Mouse (Mus musculus) common myeloid progenitor, adult 5-6 weeks (primary cell): ENCODE results near the gene F7. TPM values are rescaled to one million over a fixed set of nuclear protein-coding genes. Genes with fewer than 3 reads are reported as not detected.

Experiments used
- ATAC-seq: replicated peaks from 2 replicates; pipeline ENCODE4 v1.8.0; 2016; ENCODE audit warnings: low read depth, mild to moderate bottlenecking, moderate TSS enrichment, inconsistent platforms; ENCODE audit not compliant: poor library complexity, severe bottlenecking
- total RNA-seq: library from RNA; stranded (forward); fragments of 200-1000, 187-1606 nt; gene quantifications from 2 replicates; pipeline ENCODE4 v1.2.3, GENCODE M21; 2017

The F7 gene
- total RNA-seq, result not detected in 2 replicates

DNA sequence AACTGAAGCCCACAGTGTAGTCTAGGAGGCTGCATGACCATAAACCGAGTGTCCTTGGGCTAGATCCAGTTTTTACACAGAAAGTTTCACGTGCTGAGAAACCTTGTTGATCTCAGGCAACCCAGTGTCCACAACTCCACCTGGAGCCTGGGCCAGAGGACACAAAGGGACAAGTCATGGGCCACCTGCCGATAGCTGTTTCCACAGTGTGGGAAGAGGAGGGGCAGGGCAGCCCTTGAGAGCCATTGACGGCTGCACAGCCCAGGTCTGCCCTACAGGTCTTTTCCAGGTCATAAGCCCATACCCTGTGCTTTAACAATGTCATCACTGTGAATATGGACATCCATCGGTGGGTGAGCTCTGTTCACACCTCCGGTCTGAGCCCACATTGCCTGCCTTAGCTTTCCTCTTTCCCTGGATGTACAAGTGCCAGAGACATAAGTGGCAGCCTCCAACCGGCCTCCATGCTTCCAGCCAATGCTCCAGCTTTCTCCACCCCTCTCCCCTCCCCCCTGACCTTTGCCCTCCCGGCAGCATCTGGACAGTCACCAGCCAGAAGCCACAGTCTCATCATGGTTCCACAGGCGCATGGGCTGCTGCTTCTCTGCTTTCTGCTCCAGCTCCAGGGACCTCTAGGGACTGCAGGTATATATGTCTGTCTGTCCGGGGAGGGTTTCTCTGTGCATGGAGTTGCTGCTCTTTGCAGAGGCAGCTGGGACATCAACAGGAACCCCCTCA lies at the start of gene F7:
Gene F7, plus strand, starts transcription at position 548 of the 738 bp plus-strand sequence.
- ATAC-seq, result no peak

DNA sequence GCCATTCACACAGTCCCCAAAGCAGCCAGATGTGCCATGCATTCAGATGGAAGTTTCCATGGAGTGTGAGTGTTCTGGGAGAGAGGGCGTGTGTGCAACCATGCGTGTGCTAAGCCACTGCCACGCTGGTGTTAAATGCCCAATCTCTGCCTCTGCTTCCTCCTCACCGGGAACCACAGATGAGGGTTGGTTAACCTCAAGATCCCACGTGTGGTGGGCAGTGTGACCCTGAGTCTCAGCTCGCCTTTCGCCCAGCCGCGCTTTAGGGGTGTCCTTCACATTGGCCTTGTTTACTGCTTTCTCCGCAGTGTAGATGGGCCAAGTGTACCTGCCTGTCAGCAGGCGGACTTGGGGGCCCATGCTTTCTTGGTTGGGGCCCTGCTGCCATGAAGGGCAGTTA lies 49.5 kb upstream of the F7 start:
- ATAC-seq, result peak; percentile 42

DNA sequence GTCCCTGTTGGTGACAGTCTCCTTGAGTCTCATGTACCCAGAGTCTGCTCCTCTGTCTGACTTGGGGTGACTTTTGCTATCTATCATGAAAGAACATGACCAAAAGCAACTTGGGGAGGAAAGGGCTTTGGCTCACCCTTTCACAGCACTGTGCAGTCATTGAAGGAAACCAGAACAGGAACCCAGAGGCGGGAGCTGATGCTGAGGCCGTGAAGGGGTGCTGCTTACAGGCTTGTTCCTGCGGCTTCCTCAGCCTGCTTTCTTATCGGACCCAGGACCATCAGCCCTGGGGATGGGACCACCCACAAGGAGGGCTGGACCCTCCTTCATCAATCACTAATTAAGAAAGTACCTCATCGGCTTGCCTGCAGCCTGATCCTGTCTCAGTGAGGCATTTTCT lies 49.1 kb upstream of the F7 start:
- peak; percentile 45 for ATAC-seq

DNA sequence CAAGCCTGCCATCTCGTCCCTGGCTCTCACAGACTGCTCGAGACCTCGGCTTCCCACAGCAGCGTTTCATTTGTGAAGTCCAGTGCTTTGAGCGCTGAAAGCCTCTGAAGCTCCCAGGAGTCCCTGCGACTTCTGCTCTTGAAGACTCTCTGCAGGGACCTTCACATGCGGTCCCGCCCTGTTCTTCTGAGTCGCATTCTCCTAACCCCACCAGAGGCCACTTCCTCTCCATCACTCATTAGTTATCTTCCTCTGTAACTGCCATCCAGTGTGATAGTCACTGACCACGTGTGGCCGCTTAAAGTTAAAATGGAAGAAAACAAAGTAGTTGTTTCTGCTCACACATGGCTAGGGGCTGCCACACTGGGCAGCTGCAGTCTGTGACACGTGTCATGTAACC lies 48.5 kb upstream of the F7 start:
- peak; percentile 63 for ATAC-seq

DNA sequence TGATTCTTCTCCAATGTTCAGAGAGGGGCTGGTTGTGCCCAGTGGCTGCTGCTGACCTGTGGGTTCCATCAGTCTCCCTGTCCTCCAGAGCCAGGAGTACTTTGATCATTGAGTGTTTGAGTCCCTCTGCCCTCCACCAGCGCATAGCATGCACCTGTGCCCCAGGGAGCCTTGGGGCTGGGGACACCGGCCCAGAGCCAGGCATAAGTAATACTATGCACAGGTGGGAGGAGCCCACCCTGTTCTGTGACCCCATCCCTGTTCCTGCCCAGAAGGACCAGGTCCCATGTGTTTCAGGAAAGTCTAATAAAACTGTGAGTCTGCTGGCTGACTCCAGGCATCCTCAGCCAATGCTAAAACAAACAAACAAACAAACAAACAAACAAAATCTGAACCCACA lies 47.5 kb upstream of the F7 start:
- ATAC-seq, result no peak

DNA sequence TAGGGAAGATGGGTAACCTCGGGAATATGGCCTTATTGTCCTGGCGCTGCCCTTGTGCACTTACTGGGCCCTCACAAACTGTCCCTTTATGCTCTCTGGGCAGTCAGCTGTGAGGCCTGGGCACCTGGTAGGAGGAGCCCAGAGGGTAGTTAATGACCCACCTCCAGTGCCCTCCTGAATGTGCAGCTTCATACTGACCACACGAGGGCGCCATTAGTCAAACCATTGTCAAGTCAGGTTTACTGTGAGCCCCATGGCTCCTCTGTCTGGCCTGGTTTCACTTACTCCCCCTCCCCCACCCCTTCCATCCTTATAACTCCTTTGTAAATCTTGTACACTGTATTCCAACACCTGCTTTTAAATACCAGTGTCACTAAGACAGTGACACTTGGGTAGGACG lies 47.1 kb upstream of the F7 start:
- ATAC-seq, result peak; percentile 64

DNA sequence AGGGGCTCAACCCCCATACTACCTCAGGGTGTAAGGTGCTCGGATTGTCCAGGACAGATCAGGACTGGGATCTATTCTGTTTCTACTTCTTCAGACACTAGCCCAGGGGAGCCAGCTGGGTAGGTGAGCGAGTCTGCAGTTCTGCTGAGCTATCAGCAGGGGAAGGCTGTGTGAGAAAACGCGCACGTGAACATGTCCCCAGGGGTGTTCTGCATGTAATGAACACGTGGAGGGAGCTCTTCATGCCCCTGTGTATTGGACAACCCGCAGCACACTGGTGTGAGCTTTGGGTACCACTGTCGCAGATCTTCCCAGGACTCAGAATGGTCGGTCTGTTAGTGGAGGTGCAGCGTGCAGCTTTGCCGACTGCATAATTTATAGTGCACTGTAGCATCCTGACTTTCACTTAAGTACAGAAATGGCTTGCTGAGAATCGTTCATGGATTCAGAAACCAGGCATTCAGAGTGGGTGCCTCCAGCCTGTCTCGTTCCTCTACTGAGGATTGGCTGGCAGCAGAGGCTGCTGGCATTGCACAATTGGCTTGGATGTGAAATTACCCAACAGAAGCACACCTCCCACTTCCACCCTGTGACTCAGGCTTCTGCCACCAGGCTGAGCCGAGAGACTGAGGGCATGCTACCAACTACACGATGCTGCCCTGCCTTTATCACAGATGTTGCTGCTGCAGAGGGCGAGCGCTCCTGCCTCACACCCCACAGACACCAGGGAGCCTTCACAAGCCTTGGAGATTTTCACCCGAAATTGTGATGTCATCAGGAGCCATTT lies 42.0 kb upstream of the F7 start:
- peak; percentile 93 for ATAC-seq

DNA sequence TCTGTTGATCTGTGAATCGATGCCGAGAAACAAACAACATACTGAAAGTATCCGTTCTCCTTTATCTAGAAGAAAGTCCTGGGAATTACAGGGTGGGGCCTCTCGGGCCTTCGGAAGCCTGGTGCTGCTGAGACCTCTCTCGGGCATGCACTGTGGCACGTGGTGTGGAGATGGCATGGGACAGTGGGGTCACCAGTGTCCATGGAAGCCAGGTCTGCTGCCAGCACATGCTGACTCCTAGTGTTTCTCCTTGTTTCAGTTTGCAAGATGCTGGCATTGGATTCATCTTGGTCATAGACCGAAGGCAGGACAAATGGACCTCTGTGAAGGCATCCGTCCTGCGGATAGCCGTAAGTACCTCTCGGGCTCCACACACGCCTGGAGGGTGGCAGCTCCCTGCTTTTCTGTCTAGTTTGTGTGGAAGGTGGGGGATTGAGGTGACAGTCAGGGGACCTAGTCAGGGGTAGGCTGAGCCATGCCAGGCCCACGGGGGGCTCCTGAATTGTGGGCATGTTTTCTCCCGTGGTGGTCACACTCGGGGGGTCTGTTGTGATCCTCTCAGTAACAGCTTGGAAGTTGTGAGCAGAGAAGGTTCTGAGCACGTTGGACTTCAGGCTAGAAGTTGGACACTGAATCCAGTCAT lies 41.1 kb upstream of the F7 start:
- ATAC-seq, result no peak

DNA sequence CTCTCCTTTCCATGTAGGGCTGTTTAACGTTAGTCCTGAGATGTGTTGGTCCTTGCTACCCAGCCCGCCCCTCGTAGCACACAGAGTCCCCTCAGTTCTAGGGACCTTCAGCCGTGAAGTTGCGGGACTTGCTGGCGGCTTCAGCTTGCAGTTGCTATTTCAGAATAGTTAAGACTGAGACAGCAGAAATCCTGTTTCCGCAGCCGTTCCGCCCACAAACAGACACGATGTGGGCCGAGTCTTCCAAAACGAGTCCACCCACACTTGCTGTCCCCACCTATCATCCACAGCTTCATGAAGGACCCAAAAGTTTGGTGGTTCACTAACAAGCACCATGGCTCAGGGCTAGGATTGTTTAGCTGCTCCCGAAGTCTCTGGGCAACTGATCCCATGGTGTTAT lies 40.6 kb upstream of the F7 start:
- no peak for ATAC-seq

DNA sequence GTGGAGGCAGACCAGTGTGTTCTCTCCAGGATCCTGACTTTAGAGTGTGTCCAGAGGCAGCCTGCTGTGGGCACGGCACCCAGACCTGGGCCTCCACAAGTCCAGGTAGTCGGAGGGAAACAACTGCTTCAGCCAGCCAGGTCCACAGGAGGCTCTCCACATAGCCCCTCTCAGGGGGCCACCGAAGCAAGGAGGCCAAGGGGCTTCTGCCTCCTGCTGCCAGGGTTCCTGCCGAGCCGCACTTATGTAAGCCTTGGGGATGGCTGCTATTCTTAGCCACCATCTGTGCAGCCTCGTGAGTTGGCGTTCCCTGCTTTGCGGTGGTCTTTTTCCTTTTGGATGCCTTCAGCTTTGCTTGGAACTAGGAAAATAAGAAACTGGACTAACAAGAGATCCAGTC lies 38.3 kb upstream of the F7 start:
- ATAC-seq, result no peak

DNA sequence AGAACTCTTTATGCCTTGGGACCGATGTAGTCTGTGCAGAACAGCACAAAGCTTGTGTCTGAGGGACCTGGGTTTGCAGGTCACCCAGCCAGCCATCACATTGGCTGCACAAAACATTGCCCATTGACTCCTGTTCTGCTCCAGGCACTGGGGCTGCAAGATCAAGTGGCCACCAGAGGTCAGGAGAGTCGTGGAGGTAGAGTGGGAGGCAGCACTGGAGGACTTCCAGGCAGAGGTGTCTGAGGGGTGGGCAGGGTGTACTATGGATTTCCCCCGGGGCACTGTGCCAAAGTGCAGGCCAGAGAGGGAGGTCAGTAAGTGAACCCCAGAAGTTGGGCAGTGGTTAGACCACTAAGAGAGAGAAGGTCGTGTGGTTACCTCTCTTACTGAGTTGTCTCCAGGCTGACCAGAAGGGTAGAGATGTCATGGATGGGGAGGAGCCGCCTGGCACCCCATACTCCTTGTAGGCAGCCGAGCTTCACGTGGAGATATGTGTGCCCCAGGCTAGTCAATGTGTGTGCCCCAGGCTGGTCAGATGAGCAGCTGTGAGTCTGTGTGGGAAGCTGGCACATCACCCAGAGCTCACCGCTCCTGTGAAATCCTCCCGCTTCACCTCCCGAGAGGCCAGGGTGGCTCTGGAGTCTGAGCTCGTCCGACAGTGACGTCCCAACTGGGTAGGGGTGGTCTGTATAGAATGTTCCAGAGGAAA lies 37.0 kb upstream of the F7 start:
- ATAC-seq, result 0 out of 2 replicates have a peak, but pooled peaks have one; percentile 34

DNA sequence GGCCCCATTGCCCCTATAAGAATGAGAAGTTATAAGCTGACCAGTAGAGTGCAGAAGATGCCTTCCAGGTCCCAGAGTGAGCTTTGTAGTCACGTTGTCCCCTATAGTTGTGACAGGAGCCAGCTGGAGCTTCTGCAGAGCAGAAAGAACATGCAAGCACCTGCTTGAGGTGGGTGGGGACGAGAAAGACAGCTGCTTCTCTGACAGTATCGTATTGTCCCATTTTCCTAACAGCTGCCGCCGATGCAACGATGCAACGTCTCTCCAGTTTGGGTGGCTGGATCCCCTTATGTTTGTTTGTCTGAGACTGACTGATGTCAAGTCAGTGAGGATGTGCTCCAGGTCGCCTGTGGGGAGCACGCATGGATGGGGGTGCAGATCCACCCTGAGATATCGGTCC lies 34.4 kb upstream of the F7 start:
- ATAC-seq, result no peak

DNA sequence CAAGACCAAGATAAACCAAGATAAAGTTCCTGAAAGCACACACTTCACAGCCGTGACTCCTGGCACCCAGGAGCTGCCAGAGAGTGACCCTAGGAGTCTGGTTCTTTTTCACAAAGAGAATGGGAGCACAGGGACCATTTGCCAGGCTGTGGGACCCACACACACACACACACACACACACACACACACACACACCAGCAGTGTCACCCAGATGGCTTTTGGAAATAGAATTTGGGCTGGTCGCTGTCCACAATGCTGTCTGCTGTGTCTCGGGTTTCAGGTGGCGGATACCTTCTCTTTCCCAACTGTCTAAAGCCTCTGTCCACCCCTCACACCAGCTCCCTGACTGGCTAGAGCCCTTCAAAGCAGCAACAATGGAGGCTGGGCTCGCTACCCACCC lies 31.4 kb upstream of the F7 start:
- ATAC-seq, result no peak

DNA sequence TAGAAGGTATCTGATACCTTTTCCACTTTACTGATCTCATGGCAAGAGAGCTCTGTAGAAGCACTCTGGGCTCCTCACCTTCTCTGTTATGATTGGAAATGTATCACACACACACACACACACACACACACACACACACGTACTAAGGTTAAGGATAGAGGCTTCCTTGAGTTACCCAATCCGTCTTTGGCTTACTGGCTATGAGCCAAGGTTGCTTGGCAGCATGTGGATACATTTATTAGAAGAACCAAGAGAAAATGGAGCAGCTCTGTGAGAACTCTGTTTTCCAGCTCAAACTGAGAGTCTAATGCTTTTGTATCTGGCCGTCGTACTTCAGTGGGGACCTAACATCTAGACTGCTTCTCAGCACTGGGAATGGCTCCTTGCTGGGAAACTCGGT lies 30.4 kb upstream of the F7 start:
- ATAC-seq, result no peak

DNA sequence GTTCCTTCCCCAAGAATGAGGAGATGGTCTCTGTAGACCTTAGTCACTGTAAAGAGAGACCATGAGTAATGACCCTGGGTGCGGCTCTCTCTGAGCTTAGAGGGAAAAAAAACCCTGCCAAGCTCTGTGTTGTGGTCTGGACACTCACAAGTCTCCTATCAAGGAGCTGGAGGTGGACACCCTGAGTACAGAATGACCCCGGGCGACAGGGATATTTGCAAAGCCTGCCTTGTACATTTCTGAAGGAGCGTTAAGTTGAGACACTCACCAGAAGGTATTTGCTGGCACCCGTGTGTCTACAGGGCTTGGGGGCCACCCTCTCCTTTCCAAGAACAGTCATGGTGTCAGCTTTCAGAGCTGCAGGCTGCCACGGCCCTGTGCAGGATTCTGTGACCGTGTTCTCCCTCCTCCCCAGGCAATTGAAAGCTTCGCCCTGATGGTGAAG lies 29.0 kb upstream of the F7 start:
- no peak for ATAC-seq

DNA sequence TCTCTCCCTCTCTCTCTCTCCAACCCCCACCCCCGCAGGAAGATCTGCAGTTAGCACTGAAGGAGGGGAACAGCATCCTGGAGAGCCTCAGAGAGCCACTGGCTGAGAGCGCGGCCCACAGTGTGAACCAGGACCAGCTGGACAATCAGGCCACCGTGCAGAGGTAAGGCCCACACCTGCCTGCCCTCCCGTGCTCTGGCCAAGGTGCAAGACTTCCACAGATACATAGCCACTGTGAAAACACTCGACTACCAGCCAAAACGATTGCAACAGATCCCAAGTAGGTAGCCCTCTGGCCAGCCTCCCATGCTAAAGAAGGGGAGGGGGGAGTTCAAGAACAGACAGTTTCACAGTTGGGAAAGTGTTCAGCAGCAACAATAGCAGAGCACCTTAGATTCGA lies 27.5 kb upstream of the F7 start:
- ATAC-seq, result no peak

DNA sequence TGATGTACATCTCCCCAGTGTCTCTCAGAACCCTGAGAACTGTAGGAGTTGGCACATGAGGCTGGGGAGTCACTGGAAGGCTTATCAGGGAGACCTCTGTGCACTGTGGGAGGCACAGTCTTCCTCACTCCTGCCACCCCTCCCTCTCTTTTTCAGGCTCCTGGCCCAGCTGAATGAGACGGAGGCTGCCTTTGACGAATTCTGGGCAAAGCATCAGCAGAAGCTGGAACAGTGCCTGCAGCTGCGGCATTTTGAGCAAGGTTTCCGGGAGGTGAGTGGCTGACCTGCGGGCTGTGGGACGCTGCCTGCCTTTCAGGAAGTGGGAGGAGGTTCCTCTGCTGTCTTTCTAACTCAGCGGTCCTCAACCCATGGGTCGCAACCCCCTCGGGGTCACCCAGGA lies 26.0 kb upstream of the F7 start:
- ATAC-seq, result no peak

DNA sequence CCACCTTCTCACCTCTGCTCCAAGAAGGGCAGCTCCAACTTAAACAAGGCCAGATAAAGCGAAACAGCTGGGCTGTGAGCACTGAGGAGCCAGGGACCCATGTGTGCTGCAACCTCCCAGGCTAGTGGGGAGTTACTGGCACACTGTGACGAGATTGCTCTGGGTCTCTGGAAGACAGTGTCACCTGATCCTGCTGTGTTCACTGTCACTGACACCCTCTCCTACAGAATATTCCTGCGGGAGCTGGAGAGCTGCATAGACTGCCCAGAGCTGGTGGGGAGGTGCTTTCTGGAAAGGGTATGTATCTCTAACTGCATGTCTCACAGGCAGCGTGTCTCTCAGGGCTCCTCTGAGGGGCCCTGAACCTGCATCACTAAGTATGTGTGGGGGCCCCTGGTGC lies 18.4 kb upstream of the F7 start:
- no peak for ATAC-seq

DNA sequence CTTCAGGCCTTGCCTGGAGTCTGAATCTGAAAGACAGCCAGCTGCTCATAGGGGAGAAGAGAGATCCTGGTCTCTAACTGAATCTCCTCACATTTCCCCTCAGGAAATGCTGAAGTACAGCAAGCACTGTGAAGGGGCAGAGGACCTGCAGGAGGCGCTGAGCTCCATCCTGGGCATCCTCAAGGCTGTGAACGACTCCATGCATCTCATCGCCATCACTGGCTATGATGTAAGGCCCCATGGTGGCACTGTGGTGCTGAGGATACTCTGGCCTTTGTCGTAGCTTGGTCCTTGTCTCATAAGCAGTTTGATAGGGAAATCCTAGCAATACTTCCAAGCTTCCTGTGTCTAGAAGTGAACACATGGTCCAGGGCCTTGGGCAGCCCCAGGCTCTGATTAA lies 15.5 kb upstream of the F7 start:
- peak; percentile 75 for ATAC-seq

DNA sequence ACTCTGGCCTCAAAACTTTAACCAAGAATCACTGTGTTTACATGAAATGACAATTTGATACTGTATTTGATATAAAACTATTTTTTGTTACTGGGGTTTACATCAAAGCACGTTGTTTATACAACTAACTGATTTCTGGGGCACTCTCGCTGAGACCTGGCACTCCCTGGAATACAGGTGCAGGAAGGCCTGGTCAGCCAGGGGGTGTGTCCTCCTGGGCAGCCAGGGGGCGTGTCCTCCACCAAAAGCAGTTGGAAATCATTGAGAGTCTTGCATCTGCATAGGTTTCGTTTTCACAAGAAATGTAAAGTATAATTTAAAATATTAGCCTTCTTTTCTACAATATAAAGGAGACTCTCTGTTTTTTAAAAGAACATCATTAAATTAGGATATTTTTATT lies 6.3 kb upstream of the F7 start:
- ATAC-seq, result no peak

DNA sequence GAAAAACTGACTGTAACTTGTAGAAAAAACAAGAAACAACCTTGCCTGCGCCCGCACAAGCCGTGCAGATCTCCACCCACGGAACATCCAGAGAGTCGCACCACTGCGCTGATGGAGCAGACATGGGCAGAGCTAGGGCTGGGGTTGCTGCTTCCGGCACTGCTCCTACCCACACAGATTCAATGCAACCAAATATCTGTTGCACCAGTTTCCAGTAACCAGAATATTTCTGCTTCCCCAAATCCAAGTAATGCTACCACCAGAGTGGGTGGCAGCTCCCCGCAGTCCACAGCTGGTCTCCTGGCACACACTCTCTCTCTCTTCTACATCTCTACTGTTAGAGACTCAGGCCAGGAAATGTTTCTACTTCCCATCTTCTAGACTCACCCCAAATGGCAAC lies 4.0 kb upstream of the F7 start:
- ATAC-seq, result peak; percentile 43; the same call in 1 of the 2 replicates
